Mouse (Mus musculus) kidney, adult 2 months (tissue): ENCODE measurements at regions not wholly inside any gene's neighbourhood (a gene's known extent, or its start where the extent isn't known, plus 50 kb on each side); places are given as distances from the start of the nearest gene placed in this dataset.

Experiments used
- CTCF ChIP-seq: fragments of 200-500 bp; conservative IDR thresholded peaks from 2 replicates; pipeline ENCODE4 v1.5.1; 2011; ENCODE audit warnings: low read depth, mild to moderate bottlenecking, control low read depth, low read length, moderate library complexity, mixed read lengths; ENCODE audit not compliant: insufficient read depth, insufficient read length
- POLR2A ChIP-seq: fragments of 200-500 bp; IDR thresholded peaks from one replicate; pipeline ENCODE4 v1.6.1; 2011; ENCODE audit warnings: low read depth, low read length, control low read depth

DNA sequence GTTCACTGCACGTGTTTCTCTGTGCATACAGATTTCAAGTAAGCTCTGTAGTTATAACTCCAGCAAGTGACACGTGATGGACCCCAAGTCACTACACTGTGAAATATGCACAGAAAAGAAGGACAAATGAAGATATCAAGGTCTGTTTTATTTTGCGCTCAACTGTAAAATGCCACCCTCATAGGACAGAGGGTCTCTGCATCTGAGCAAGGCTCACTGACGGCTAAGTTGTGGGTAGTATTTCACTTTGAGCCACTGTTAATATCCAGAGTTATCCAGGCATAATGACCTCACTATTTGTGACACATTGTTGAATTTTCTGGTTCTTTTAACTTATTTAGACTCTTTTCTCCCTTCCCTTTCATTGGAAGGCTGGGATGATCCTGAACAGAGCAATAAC, 210.4 kb upstream of the Dnajc24 start:
- TF ChIP-seq CTCF (no peak), POLR2A (no peak)
